Mouse (Mus musculus) testis, adult 2 months (tissue): ENCODE measurements around the gene Gsdma3.

Experiments used
- CTCF ChIP-seq: fragments of 200-500 bp; IDR thresholded peaks from 2 replicates; pipeline ENCODE4 v1.5.1; 2012; ENCODE audit warnings: low read depth, mild to moderate bottlenecking, inconsistent platforms, low read length, moderate library complexity; ENCODE audit not compliant: control insufficient read depth, insufficient read depth, insufficient replicate concordance
- POLR2A ChIP-seq: fragments of 200-500 bp; IDR thresholded peaks from 2 replicates; pipeline ENCODE4 v1.6.1; 2012; ENCODE audit warnings: low read depth, mild to moderate bottlenecking, inconsistent platforms, low read length, moderate library complexity; ENCODE audit not compliant: control insufficient read depth

DNA sequence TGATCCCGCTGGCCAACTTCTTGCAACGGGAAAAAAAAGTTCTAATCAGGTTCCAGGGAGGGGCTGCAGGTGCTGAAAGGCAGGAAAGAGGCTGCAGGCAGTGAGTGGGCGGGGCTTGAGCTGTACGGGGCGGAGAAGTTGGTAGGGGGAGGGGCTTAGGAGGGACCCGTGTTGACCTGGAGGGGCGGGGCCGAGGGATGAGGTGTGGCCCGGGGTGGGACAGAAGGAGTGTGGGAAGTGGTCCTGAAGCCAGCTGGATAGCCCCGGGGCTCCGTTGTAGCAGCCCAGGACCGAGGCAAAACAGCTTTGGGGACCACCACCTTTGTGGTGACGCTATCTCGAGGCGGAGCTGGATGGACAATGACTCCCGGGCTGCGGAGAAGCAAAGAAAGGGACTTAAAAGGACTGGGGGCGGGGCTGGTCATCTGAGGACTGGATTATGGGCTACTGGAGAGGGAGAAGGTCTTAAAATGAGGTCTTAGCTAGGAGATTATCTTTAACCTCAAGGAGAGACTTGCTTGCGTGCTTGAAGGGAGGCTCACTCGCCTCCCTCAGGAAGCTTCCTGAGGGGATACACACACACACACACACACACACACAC is 24.0 kb upstream of the Gsdma3 start:
- TF ChIP-seq CTCF (no peak), POLR2A (no peak)
